Mouse (Mus musculus): ENCODE results near the gene Gm21117. TPM values are rescaled to one million over a fixed set of nuclear protein-coding genes. Genes with fewer than 3 reads are reported as not detected.
"Not testable (repeated sequence)": the region's sequence is repeated elsewhere in the genome, so short reads cannot be mapped to it uniquely, and the experiment has no call there.

The Gm21117 gene
- total RNA-seq (2021) = not detected in 2 replicates
- long read RNA-seq = 0 reads

DNA sequence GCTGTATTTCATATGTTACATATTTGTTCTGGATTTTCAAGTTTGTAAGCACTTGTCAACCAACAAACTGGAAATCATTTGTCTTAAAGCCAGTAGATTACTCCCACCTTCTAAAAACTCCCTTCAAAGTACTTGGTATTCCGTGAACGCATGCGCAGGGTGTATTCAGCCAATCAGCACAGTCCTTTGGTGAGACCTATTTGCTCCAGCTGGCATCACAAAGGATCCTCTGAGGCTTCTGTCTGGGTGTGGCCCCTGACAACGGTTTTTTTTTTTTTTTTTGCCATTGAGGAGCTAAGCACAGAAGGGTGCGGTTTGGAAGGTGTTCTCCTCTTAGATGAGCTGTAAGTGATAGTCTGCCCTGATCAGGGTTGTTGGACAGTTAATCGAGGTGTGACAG, at the start of gene Gm21117:
Gm21117 (plus strand) TSS at position 301 of the 400 bp plus-strand sequence.
- not testable (repeated sequence) for DNase-seq

Data from adrenal gland, postnatal 25 days (tissue).